Mouse (Mus musculus) stomach, embryonic 15.5 days (tissue): ENCODE measurements around the gene Fbxl16. TPM values are rescaled to one million over a fixed set of nuclear protein-coding genes. Genes with fewer than 3 reads are reported as not detected.

Experiments used
- ATAC-seq: fragments of 200-750 bp; cut with Nextera tagmentation; 2 replicates; pipeline ENCODE4 v1.8.0; 2017; ENCODE audit warnings: low read depth, moderate number of reproducible peaks, moderate TSS enrichment; ENCODE audit not compliant: insufficient read depth, low FRiP score
- H3K27ac ChIP-seq: fragments of 300-500 bp; sonication (generic); 2 replicates; pipeline ENCODE4 v1.5.1; 2015; ENCODE audit warnings: mild to moderate bottlenecking, inconsistent platforms
- H3K27me3 ChIP-seq: fragments of 300-500 bp; sonication (generic); replicated peaks from 2 replicates; pipeline ENCODE4 v1.6.1; 2015; ENCODE audit warnings: inconsistent platforms
- H3K36me3 ChIP-seq: fragments of 300-500 bp; sonication (generic); 2 replicates; pipeline ENCODE4 v1.6.1; 2015; ENCODE audit warnings: inconsistent platforms
- H3K4me1 ChIP-seq: fragments of 300-500 bp; sonication (generic); 2 replicates; pipeline ENCODE4 v1.6.1; 2015; ENCODE audit warnings: inconsistent platforms
- H3K4me2 ChIP-seq: fragments of 300-500 bp; sonication (generic); 2 replicates; pipeline ENCODE4 v1.6.1; 2015; ENCODE audit warnings: mild to moderate bottlenecking, inconsistent platforms
- H3K4me3 ChIP-seq: fragments of 300-500 bp; sonication (generic); replicated peaks from 2 replicates; pipeline ENCODE4 v1.5.1; 2015; ENCODE audit warnings: inconsistent platforms
- H3K9ac ChIP-seq: fragments of 300-500 bp; sonication (generic); 2 replicates; pipeline ENCODE4 v1.6.1; 2015; ENCODE audit warnings: inconsistent platforms
- H3K9me3 ChIP-seq: fragments of 300-500 bp; sonication (generic); 2 replicates; pipeline ENCODE4 v1.6.1; 2016; ENCODE audit warnings: inconsistent platforms
- WGBS: fragments of 180-500 bp; shearing (Covaris S2); methylation state at CpG from one replicate; pipeline ENCODE4 v1.1.7; 2015; 5-methylcytosine and 5-hydroxymethylcytosine counted together
- polyA plus RNA-seq: library from polyadenylated mRNA; unstranded; fragments of >200 nt; fragmentation: Nextera tagmentation; extraction: Ambion mirVana; gene quantifications from 2 replicates; pipeline ENCODE4 v1.2.1, GENCODE M21; 2015

Gene Fbxl16
- polyA plus RNA-seq, 1 experiment from 2014 or later: 4.1 TPM

GRCm38 (mm10) chr17:25830806-25831431 is 22.0 kb downstream of the Fbxl16 start:
- H3K4me3 ChIP-seq: peak overlapping the region; percentile 89; the same call in 1 of the 2 replicates

GRCm38 (mm10) chr17:25831451-25832281 is 22.8 kb downstream of the Fbxl16 start:
- Histone ChIP-seq H3K9ac (peak overlapping the region; percentile 94), H3K36me3 (peaks cover 19% of the 10 kb centered on the region), H3K4me2 (peak overlapping the region; percentile 95), H3K4me1 (peaks cover 71% of the 10 kb centered on the region), H3K27ac (peak overlapping the region; percentile 97), H3K4me3 (peak overlapping the region; percentile 89), H3K9me3 (no peaks in the 10 kb centered on the region), H3K27me3 (no peaks in the 10 kb centered on the region)
- no peak for ATAC-seq
- WGBS: 49% methylated on average over 21 of the region's 21 CpGs

More at GRCm38 (mm10) chr17:25830806-25831431, 22.0 kb downstream of the Fbxl16 start:
- no peak overlapping the region for H3K9ac ChIP-seq
- no peak for ATAC-seq
- no peak overlapping the region for H3K27ac ChIP-seq
- peaks cover 64% of the 10 kb centered on the region for H3K4me1 ChIP-seq
- H3K4me2 ChIP-seq: peak overlapping the region; percentile 95; the same call in 1 of the 2 replicates
- H3K9me3 ChIP-seq: no peaks in the 10 kb centered on the region
- peaks cover 19% of the 10 kb centered on the region for H3K36me3 ChIP-seq
- WGBS: 83% methylated on average over 14 of the region's 14 CpGs
- no peaks in the 10 kb centered on the region for H3K27me3 ChIP-seq

- H3K36me3 ChIP-seq: peaks cover 14% of the 10 kb centered on the region
- WGBS: under 1% methylated on average over 77 of the region's 77 CpGs
Observed at GRCm38 (mm10) chr17:25832436-25833290, 23.8 kb downstream of the Fbxl16 start.

GRCm38 (mm10) chr17:25833291-25833663 is 24.4 kb downstream of the Fbxl16 start, which contains the start of gene Stub1:
Gene Stub1 (minus strand): TSS chr17:25833404.
- Histone ChIP-seq H3K4me2 (peak within 1 kb of the TSS; percentile 95), H3K36me3 (peaks cover 13% of the 10 kb centered on the region), H3K27me3 (no peaks in the 10 kb centered on the region), H3K4me1 (peaks cover 74% of the 10 kb centered on the region), H3K27ac (peak within 1 kb of the TSS; percentile 97), H3K9ac (peak within 1 kb of the TSS; percentile 94), H3K4me3 (peak within 1 kb of the TSS; percentile 89), H3K9me3 (no peaks in the 10 kb centered on the region)
- 0% methylated on average over 24 of the region's 24 CpGs for WGBS
- ATAC-seq: peak; percentile 61

More at GRCm38 (mm10) chr17:25832436-25833290, 23.8 kb downstream of the Fbxl16 start:
- Histone ChIP-seq H3K9me3 (no peaks in the 10 kb centered on the region), H3K27ac (peak overlapping the region; percentile 97), H3K4me2 (peak overlapping the region; percentile 95), H3K4me3 (peak overlapping the region; percentile 89), H3K27me3 (no peaks in the 10 kb centered on the region), H3K4me1 (peaks cover 78% of the 10 kb centered on the region), H3K9ac (peak overlapping the region; percentile 94)
- ATAC-seq: peak; percentile 89

GRCm38 (mm10) chr17:25833961-25834594 is 25.2 kb downstream of the Fbxl16 start:
- WGBS: 15% methylated on average over 6 of the region's 6 CpGs
- peaks cover 17% of the 10 kb centered on the region for H3K36me3 ChIP-seq
- peak overlapping the region; percentile 97 for H3K27ac ChIP-seq
- no peaks in the 10 kb centered on the region for H3K27me3 ChIP-seq
- peak overlapping the region; percentile 89 for H3K4me3 ChIP-seq
- no peaks in the 10 kb centered on the region for H3K9me3 ChIP-seq
- H3K9ac ChIP-seq: peak overlapping the region; percentile 70
- H3K4me1 ChIP-seq: peaks cover 73% of the 10 kb centered on the region
- no peak for ATAC-seq
- H3K4me2 ChIP-seq: peak overlapping the region; percentile 81

- ATAC-seq: no peak
- Histone ChIP-seq H3K27me3 (no peaks in the 10 kb centered on the region), H3K4me3 (peak overlapping the region; percentile 89), H3K4me1 (peaks cover 67% of the 10 kb centered on the region), H3K9me3 (no peaks in the 10 kb centered on the region), H3K9ac (peak overlapping the region; percentile 70; the same call in 1 of the 2 replicates), H3K36me3 (peaks cover 23% of the 10 kb centered on the region), H3K4me2 (peak overlapping the region; percentile 81), H3K27ac (no peak overlapping the region)
- WGBS: 82% methylated on average over 12 of the region's 12 CpGs
Observed at GRCm38 (mm10) chr17:25834595-25835222, 25.8 kb downstream of the Fbxl16 start.

- H3K4me2 ChIP-seq: peak overlapping the region; percentile 81
- WGBS: 91% methylated on average over 7 of the region's 7 CpGs
- peaks cover 62% of the 10 kb centered on the region for H3K4me1 ChIP-seq
Observed at GRCm38 (mm10) chr17:25835301-25835700, 26.4 kb downstream of the Fbxl16 start.

GRCm38 (mm10) chr17:25835816-25836215 is 26.9 kb downstream of the Fbxl16 start:
- Histone ChIP-seq H3K27me3 (no peaks in the 10 kb centered on the region), H3K4me3 (no peak overlapping the region), H3K36me3 (peaks cover 28% of the 10 kb centered on the region), H3K4me1 (peaks cover 56% of the 10 kb centered on the region), H3K4me2 (peak overlapping the region; percentile 81), H3K9ac (no peak overlapping the region), H3K27ac (no peak overlapping the region; the same call in none of the 2 replicates), H3K9me3 (no peaks in the 10 kb centered on the region)
- WGBS: 90% methylated on average over 16 of the region's 16 CpGs
- ATAC-seq: no peak

More at GRCm38 (mm10) chr17:25835301-25835700, 26.4 kb downstream of the Fbxl16 start:
- Histone ChIP-seq H3K9ac (no peak overlapping the region), H3K9me3 (no peaks in the 10 kb centered on the region), H3K27ac (peak overlapping the region; percentile 23), H3K27me3 (no peaks in the 10 kb centered on the region), H3K36me3 (peaks cover 27% of the 10 kb centered on the region), H3K4me3 (no peak overlapping the region)
- ATAC-seq: no peak

GRCm38 (mm10) chr17:25836397-25837075 is 27.7 kb downstream of the Fbxl16 start:
- peak overlapping the region; percentile 54 for H3K9ac ChIP-seq
- 27% methylated on average over 23 of the region's 23 CpGs for WGBS
- peak overlapping the region; percentile 48 for H3K27ac ChIP-seq
- peaks cover 28% of the 10 kb centered on the region for H3K36me3 ChIP-seq
- peak overlapping the region; percentile 81 for H3K4me2 ChIP-seq
- peaks cover 50% of the 10 kb centered on the region for H3K4me1 ChIP-seq
- H3K4me3 ChIP-seq: peak overlapping the region; percentile 39
- H3K9me3 ChIP-seq: no peaks in the 10 kb centered on the region
- ATAC-seq: no peak
- no peaks in the 10 kb centered on the region for H3K27me3 ChIP-seq

GRCm38 (mm10) chr17:25837076-25837410 is 28.2 kb downstream of the Fbxl16 start, which contains the start of gene Rhbdl1:
Gene Rhbdl1 (minus strand): TSS chr17:25837295.
- ATAC-seq: 0 out of 2 replicates have a peak, but pooled peaks have one; percentile 1
- Histone ChIP-seq H3K27ac (peak within 1 kb of the TSS; percentile 48), H3K27me3 (no peaks in the 10 kb centered on the region), H3K9ac (peak within 1 kb of the TSS; percentile 54), H3K4me2 (peak within 1 kb of the TSS; percentile 81), H3K36me3 (peaks cover 32% of the 10 kb centered on the region), H3K4me3 (peak within 1 kb of the TSS; percentile 39), H3K4me1 (peaks cover 45% of the 10 kb centered on the region), H3K9me3 (no peaks in the 10 kb centered on the region)
- 2% methylated on average over 26 of the region's 29 CpGs for WGBS
